Mouse (Mus musculus) hindbrain, embryonic 11.5 days (tissue): Measurements from ENCODE around the gene Fthl17c. TPM values are rescaled to one million over a fixed set of nuclear protein-coding genes. Genes with fewer than 3 reads are reported as not detected.
"Not testable (repeated sequence)": the region's sequence is repeated elsewhere in the genome, so short reads cannot be mapped to it uniquely, and the experiment has no call there.

Experiments used
- ATAC-seq: fragments of 200-750 bp; cut with Nextera tagmentation; 2 replicates; pipeline ENCODE4 v1.8.0; 2017; ENCODE audit warnings: mild to moderate bottlenecking, moderate TSS enrichment, moderate library complexity; ENCODE audit not compliant: low FRiP score
- DNase-seq: peaks from one replicate; pipeline ENCODE4 v3.0.0-alpha.2; 2015; ENCODE audit warnings: low spot score
- H3K27ac ChIP-seq: fragments of 300-500 bp; sonication (generic); 2 replicates; pipeline ENCODE4 v1.5.1; 2014; ENCODE audit warnings: mild to moderate bottlenecking, low read depth, low read length
- H3K27me3 ChIP-seq: fragments of 300-500 bp; sonication (generic); 2 replicates; pipeline ENCODE4 v1.6.1; 2014; ENCODE audit warnings: mild to moderate bottlenecking, low read length, moderate library complexity, mixed read lengths; ENCODE audit not compliant: control insufficient read depth, insufficient read depth
- H3K36me3 ChIP-seq: fragments of 300-500 bp; sonication (generic); 2 replicates; pipeline ENCODE4 v1.6.1; 2014; ENCODE audit warnings: mild to moderate bottlenecking, low read length, moderate library complexity, mixed read lengths; ENCODE audit not compliant: control insufficient read depth, insufficient read depth
- H3K4me1 ChIP-seq: fragments of 300-500 bp; sonication (generic); replicated peaks from 2 replicates; pipeline ENCODE4 v1.6.1; 2014; ENCODE audit warnings: low read length, mixed read lengths; ENCODE audit not compliant: control insufficient read depth, insufficient read depth
- H3K4me2 ChIP-seq: fragments of 300-500 bp; sonication (generic); replicated peaks from 2 replicates; pipeline ENCODE4 v1.6.1; 2014; ENCODE audit warnings: mild to moderate bottlenecking, low read depth, low read length
- H3K4me3 ChIP-seq: fragments of 300-500 bp; sonication (generic); 2 replicates; pipeline ENCODE4 v1.5.1; 2014; ENCODE audit warnings: low read depth, low read length
- H3K9ac ChIP-seq: fragments of 300-500 bp; sonication (generic); 2 replicates; pipeline ENCODE4 v1.6.1; 2014; ENCODE audit warnings: low read depth, low read length
- H3K9me3 ChIP-seq: fragments of 300-500 bp; sonication (generic); 2 replicates; pipeline ENCODE4 v1.6.1; 2016; ENCODE audit warnings: low read length; ENCODE audit not compliant: control insufficient read depth
- WGBS: fragments of 180-500 bp; shearing (Covaris S2); extraction: QIAGEN DNeasy Blood & Tissue Kit; methylation state at CpG from one replicate; pipeline ENCODE4 v1.1.7; 2014; 5-methylcytosine and 5-hydroxymethylcytosine counted together
- polyA plus RNA-seq: library from polyadenylated mRNA; unstranded; fragments of >200 nt; fragmentation: Nextera tagmentation; extraction: Ambion mirVana; gene quantifications from 2 replicates; pipeline ENCODE4 v1.2.1, GENCODE M21; 2014

Gene Fthl17c
- not detected in 2 replicates for polyA plus RNA-seq

- not testable (repeated sequence) for H3K9me3 ChIP-seq, H3K4me3 ChIP-seq, H3K27ac ChIP-seq, H3K4me2 ChIP-seq, H3K4me1 ChIP-seq, H3K27me3 ChIP-seq, H3K36me3 ChIP-seq, DNase-seq, ATAC-seq, H3K9ac ChIP-seq
- no CpG with 5 or more reads among the region's 11 CpGs for WGBS
These were observed at the start of gene Fthl17c for GRCm38 (mm10) chrX:8976459-8976858. TSS of gene Fthl17c (minus strand) at chrX:8976559.

- no peak overlapping the region for H3K4me3 ChIP-seq
- DNase-seq (no peak), ATAC-seq (no peak)
- H3K4me1 ChIP-seq: no peaks in the 10 kb centered on the region
- WGBS: 60% methylated on average over 9 of the region's 10 CpGs
- H3K4me2 ChIP-seq: no peak overlapping the region
- H3K27me3 ChIP-seq: no peaks in the 10 kb centered on the region
- no peaks in the 10 kb centered on the region for H3K36me3 ChIP-seq
- no peak overlapping the region for H3K27ac ChIP-seq
- H3K9me3 ChIP-seq: no peaks in the 10 kb centered on the region
- no peak overlapping the region for H3K9ac ChIP-seq
These were observed 43.1 kb upstream of the Fthl17c start for GRCm38 (mm10) chrX:9019481-9019880.

- no peak for DNase-seq
- Histone ChIP-seq H3K4me2 (no peak overlapping the region), H3K4me3 (no peak overlapping the region), H3K4me1 (no peaks in the 10 kb centered on the region), H3K9me3 (no peaks in the 10 kb centered on the region), H3K27me3 (no peaks in the 10 kb centered on the region), H3K9ac (no peak overlapping the region), H3K27ac (no peak overlapping the region), H3K36me3 (no peaks in the 10 kb centered on the region)
- 29% methylated on average over 1 of the region's 1 CpGs for WGBS
- ATAC-seq: no peak
These were observed 39.7 kb upstream of the Fthl17c start for GRCm38 (mm10) chrX:9016079-9016478.

DNA sequence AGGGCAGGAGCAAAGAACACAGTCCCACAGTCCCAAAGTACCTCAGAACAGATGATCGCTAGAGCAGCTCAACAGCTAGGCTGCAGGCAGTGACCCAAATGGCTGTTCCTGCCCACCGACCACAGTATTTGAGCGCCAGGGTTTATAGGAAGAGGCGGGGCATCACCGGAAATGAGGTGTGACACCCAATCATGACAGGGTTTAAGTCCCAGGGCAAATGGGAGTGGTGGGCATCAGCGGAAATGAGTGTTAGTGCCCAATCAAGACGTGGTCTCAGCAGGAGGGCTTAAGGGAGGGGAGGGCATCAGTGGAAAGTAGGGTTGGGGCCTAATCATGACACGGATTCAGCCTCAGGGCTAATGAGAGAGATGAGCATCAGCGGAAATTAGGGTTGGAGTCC lies 10.3 kb upstream of the Fthl17c start, which contains the start of gene Fthl17d:
Gene Fthl17d, minus strand, starts transcription at position 101 of the 400 bp plus-strand sequence.
- not testable (repeated sequence) for H3K9ac ChIP-seq, H3K27ac ChIP-seq, H3K27me3 ChIP-seq, DNase-seq, H3K4me3 ChIP-seq, ATAC-seq, H3K36me3 ChIP-seq, H3K4me1 ChIP-seq, H3K4me2 ChIP-seq, H3K9me3 ChIP-seq
- no CpG with 5 or more reads among the region's 9 CpGs for WGBS

DNA sequence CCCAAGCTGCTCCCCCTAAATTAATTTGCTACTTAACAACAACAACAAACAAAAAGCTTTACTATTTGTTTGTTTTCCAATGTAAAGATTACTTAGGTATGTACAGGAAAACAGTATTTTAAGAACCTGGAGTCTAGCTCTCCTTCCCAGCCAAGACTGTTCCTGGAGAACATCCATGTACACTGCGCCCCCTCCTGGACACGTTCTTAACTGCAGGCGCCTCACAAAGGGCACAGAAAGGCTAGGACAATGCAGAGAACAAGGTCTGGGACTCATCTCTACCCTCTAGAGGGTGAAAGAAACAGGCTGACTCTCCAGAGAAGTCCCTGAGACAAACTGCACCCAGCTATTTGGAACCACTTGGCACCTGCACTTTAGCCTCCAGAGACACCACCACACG lies 11.7 kb downstream of the Fthl17c start:
- not testable (repeated sequence) for H3K4me3 ChIP-seq, H3K4me1 ChIP-seq, H3K9me3 ChIP-seq, H3K27me3 ChIP-seq, H3K36me3 ChIP-seq, ATAC-seq, H3K4me2 ChIP-seq, H3K9ac ChIP-seq, H3K27ac ChIP-seq
- 59% methylated on average over 4 of the region's 4 CpGs for WGBS
- DNase-seq: peak; percentile 1

DNA sequence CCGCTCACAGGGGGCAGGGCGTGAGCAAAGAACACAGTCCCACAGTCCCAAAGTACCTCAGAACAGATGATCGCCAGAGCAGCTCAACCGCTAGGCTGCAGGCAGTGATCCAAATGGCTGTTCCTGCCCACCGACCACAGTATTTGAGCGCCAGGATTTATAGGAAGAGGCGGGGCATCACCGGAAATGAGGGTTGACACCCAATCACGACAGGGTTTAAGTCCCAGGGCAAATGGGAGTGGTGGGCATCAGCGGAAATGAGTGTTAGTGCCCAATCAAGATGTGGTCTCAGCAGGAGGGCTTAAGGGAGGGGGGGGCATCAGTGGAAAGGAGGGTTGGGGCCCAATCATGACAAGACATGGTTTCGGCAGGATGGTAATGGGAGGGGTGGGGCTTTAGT lies 13.5 kb downstream of the Fthl17c start, which contains the start of gene Fthl17b:
Gene Fthl17b, minus strand, starts transcription at position 101 of the 400 bp plus-strand sequence.
- not testable (repeated sequence) for H3K9me3 ChIP-seq, H3K27ac ChIP-seq, H3K36me3 ChIP-seq, ATAC-seq, H3K9ac ChIP-seq, H3K4me3 ChIP-seq, H3K27me3 ChIP-seq, DNase-seq, H3K4me1 ChIP-seq, H3K4me2 ChIP-seq
- WGBS: 88% methylated on average over 3 of the region's 11 CpGs

DNA sequence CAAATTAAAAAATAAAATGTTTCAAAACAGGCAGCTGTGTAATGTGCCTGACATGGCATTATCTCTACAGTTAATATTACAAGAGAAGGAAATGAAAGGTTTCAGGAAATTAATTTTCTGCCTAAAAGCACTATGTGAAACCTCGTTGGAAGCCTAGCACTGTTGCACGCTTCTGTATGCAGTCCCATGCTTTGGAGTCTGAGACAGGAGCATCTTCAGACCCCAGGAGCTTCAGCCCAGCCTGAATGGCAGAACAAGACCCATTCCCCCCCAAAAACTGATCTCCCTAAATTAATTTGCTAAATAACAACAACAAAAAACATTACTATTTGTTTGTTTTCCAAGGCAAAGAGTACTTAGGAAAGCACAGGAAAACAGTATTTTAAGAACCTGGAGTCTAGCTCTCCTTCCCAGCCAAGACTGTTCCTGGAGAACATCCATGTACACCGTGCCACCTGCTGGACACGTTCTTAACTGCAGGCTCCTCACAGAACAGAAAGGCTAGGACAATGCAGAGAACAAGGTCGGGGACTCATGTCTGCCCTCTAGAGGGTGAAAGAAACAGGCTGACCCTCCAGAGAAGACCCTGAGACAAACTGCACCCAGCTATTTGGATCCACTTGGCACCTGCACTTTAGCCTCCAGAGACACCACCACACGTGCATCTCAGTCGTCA lies 28.1 kb downstream of the Fthl17c start:
- H3K27ac ChIP-seq, H3K9ac ChIP-seq, H3K27me3 ChIP-seq, H3K4me2 ChIP-seq, H3K4me1 ChIP-seq, H3K9me3 ChIP-seq, H3K36me3 ChIP-seq, H3K4me3 ChIP-seq: not testable (repeated sequence)
- DNase-seq (peak; percentile 83), ATAC-seq (peak; percentile 76; the same call in 1 of the 2 replicates)
- WGBS: 26% methylated on average over 5 of the region's 7 CpGs

- Histone ChIP-seq H3K9me3 (no peaks in the 10 kb centered on the region), H3K4me2 (no peak overlapping the region), H3K27me3 (no peaks in the 10 kb centered on the region), H3K4me3 (no peak overlapping the region), H3K36me3 (no peaks in the 10 kb centered on the region), H3K9ac (no peak overlapping the region), H3K4me1 (no peaks in the 10 kb centered on the region), H3K27ac (no peak overlapping the region)
- 83% methylated on average over 8 of the region's 8 CpGs for WGBS
- no peak for DNase-seq
- ATAC-seq: no peak
These were observed 32.3 kb downstream of the Fthl17c start for GRCm38 (mm10) chrX:8944041-8944440.

DNA sequence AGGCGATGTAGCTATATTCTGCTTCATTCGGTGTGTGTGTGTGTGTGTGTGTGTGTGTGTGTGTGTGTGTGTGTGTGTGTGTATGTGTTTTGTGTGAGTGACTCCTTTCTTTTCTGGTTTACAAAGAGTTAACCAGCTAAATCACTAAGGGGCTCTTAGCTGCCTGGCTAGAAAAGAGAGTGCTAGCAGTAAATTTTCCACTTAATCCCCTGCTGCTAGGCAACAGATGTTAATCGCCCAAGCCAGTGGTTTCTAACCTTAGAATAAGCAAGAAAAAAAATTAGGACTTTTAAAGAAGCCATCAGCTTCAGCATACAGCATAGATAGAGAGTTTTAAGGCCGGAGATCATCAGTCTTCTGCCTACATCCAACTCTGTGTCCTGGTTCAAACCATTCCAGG lies 49.1 kb downstream of the Fthl17c start:
- no peak overlapping the region for H3K4me2 ChIP-seq
- H3K4me1 ChIP-seq: no peaks in the 10 kb centered on the region
- no peak for DNase-seq
- WGBS: 40% methylated on average over 4 of the region's 4 CpGs
- no peak for ATAC-seq
- no peaks in the 10 kb centered on the region for H3K27me3 ChIP-seq
- H3K36me3 ChIP-seq: no peaks in the 10 kb centered on the region
- no peak overlapping the region for H3K27ac ChIP-seq
- H3K9me3 ChIP-seq: no peaks in the 10 kb centered on the region
- H3K4me3 ChIP-seq: no peak overlapping the region
- no peak overlapping the region for H3K9ac ChIP-seq
